Comparison of ENCODE assay signal across 21 mouse cellular contexts in the genomic region with DNA sequence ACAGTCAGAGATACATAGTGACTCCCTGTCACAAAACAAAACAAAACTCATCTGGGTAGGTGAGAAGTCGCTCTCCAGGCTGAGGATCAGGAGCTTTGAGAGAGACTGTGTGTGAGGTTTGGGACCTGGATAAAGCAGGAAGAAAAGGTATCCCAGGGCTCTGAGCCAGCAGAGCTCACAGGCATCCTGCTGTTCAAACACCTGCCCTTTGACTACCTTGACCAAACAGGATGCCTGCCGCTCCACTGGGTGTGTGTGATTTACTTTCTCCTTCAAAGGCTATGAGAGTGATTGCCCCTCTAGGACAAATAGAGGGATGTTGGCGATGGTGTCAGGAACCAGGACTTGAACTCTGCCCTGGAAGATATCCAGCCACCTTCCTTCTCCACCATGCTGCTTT.
DNase-seq lines count a peak whose midpoint lies in the region; ATAC-seq and TF ChIP-seq lines count a peak whose summit lies in the region.
"Had no signal": no experiment of that assay in that cellular context is flagged by ENCODE, and none has a peak within 500 bp of the region (broad histone marks: within the 10 kb centered on the region; RNA-seq: fewer than 3 reads in every experiment).

No protein-coding gene starts in this region.

- H3K27ac ChIP-seq in stomach, postnatal 0 days (replicated peaks), result no peak overlapping the region
- H3K27ac ChIP-seq: embryonic facial prominence, embryonic 13.5 days; heart, adult 2 months; limb, embryonic 10.5 days; liver, embryonic 12.5 days; midbrain, embryonic 15.5 days had no signal

- no peak overlapping the region for H3K4me3 ChIP-seq in lung, adult 2 months (replicated peaks; ENCODE audit: extremely low read depth, low read depth, low read length)
- no peak overlapping the region for H3K4me3 ChIP-seq in stomach, postnatal 0 days (ENCODE audit: low read depth, low read length)
- H3K4me3 ChIP-seq: embryonic facial prominence, embryonic 13.5 days; heart, adult 2 months; limb, embryonic 10.5 days; liver, embryonic 12.5 days; midbrain, embryonic 15.5 days had no signal

- no peak for TF ChIP-seq EP300 in stomach, postnatal 0 days (optimal IDR thresholded peaks at IDR 0.05)

- no peak for TF ChIP-seq POLR2A in lung, adult 2 months (IDR thresholded peaks at IDR 0.05; ENCODE audit: borderline replicate concordance, extremely low read depth, low read depth, low read length)

- ATAC-seq in cerebellum, adult (ENCODE audit: insufficient number of reproducible peaks, low FRiP score, low TSS enrichment), result peak; percentile 71
- ATAC-seq in stomach, postnatal 0 days (ENCODE audit: low FRiP score, low TSS enrichment), result peak; percentile 80
- no peak for ATAC-seq in megakaryocyte-erythroid progenitor cell, adult 5-6 weeks (replicated peaks; ENCODE audit: low FRiP score, low TSS enrichment, poor library complexity, severe bottlenecking)
- ATAC-seq: forebrain, postnatal 0 days; liver, embryonic 12.5 days; midbrain, embryonic 15.5 days had no signal

- H3K4me2 ChIP-seq in stomach, postnatal 0 days (replicated peaks; ENCODE audit: low read depth), result no peak overlapping the region
- H3K4me2 ChIP-seq: embryonic facial prominence, embryonic 13.5 days; liver, embryonic 12.5 days; midbrain, embryonic 15.5 days had no signal

- H3K27me3 ChIP-seq in stomach, postnatal 0 days (ENCODE audit: control insufficient read depth, insufficient read depth, low read length), result no peaks in the 10 kb centered on the region
- H3K27me3 ChIP-seq: CH12.LX; embryonic facial prominence, embryonic 13.5 days; midbrain, embryonic 15.5 days had no signal

- no peak for DNase-seq in cerebellum, postnatal 4 days (ENCODE audit: low spot score in 2 of 2)
- DNase-seq in lung, postnatal 36 days, result peak; percentile 15
- DNase-seq in lung, adult 2 months, result no peak
- peak; percentile 64 to 80 for DNase-seq in cerebellum, postnatal 25 days
- peak; percentile 59 for DNase-seq in stomach, postnatal 0 days (ENCODE audit: low spot score)
- DNase-seq in right cerebral cortex, adult 2 months (ENCODE audit: low spot score in 2 of 2), result no peak
- DNase-seq: adrenal gland, adult 2 months; forebrain, postnatal 0 days; heart, adult 2 months; kidney, adult 9 months; layer of hippocampus, postnatal 36 days; right cerebral cortex, adult 18-20 months; spleen, adult 18-20 months; thymus, postnatal 36 days had no signal

- 65% methylated on average over 3 of the region's 3 CpGs for WGBS in lung, adult 2 months
- 35% methylated on average over 3 of the region's 3 CpGs for WGBS in stomach, postnatal 0 days

- no peak for TF ChIP-seq CTCF in lung, adult 2 months (IDR thresholded peaks at IDR 0.05; ENCODE audit: insufficient read depth, low read length)
- no peak for TF ChIP-seq CTCF in stomach, postnatal 0 days (IDR thresholded peaks at IDR 0.05; ENCODE audit: low read depth)

- no peaks in the 10 kb centered on the region for H3K36me3 ChIP-seq in stomach, postnatal 0 days (ENCODE audit: control insufficient read depth, insufficient read depth, low read length)
- H3K36me3 ChIP-seq: embryonic facial prominence, embryonic 13.5 days; limb, embryonic 10.5 days; liver, embryonic 12.5 days; midbrain, embryonic 15.5 days had no signal

- no peak overlapping the region for H3K9ac ChIP-seq in stomach, postnatal 0 days (ENCODE audit: low read length)
- H3K9ac ChIP-seq: embryonic facial prominence, embryonic 13.5 days; forebrain, postnatal 0 days; liver, embryonic 12.5 days; midbrain, embryonic 15.5 days had no signal

- H3K9me3 ChIP-seq in stomach, postnatal 0 days (ENCODE audit: control insufficient read depth, low read length), result no peaks in the 10 kb centered on the region
- H3K9me3 ChIP-seq: embryonic facial prominence, embryonic 13.5 days; limb, embryonic 10.5 days; liver, embryonic 12.5 days; midbrain, embryonic 15.5 days had no signal

- peaks cover 6% of the 10 kb centered on the region; the same call in 1 of the 2 replicates for H3K4me1 ChIP-seq in lung, adult 2 months (ENCODE audit: control insufficient read depth, insufficient read depth, low read length)
- H3K4me1 ChIP-seq in stomach, postnatal 0 days (replicated peaks; ENCODE audit: control insufficient read depth, insufficient read depth), result no peaks in the 10 kb centered on the region
- H3K4me1 ChIP-seq: limb, embryonic 10.5 days; midbrain, embryonic 15.5 days had no signal

Comparison
In these comparisons a context has a peak if more than half of its experiments do, and no peak if none do; other contexts are left out.
1. DNase-seq: peak in lung, postnatal 36 days (single experiment), cerebellum, postnatal 25 days (2 of 2) and stomach, postnatal 0 days (single experiment); none in cerebellum, postnatal 4 days (0 of 2), lung, adult 2 months (single experiment) and right cerebral cortex, adult 2 months (0 of 2).